Mouse (Mus musculus) adrenal gland, postnatal 10 days (tissue): ENCODE measurements around the gene Lrrd1. TPM values are rescaled to one million over a fixed set of nuclear protein-coding genes. Genes with fewer than 3 reads are reported as not detected.

ENCODE experiments used
- total RNA-seq, 2 experiments: library from RNA; stranded (reverse); gene quantifications; 2 replicates each; pipeline ENCODE4 v1.2.3; 2021

The Lrrd1 gene
- total RNA-seq, 2 experiments from 2014 or later: not detected

Other genes with a start within 250 kb of the Lrrd1 start
- gene Pex1, start 249.1 kb upstream of the Lrrd1 start, total RNA-seq: 10 to 100 TPM; 17.5 to 30.2 TPM
- 10 to 100 TPM in 1 of 2 experiments, 1 to 10 TPM in 1; 8.0 to 11.6 TPM for gene Rbm48, start 248.6 kb upstream of the Lrrd1 start, total RNA-seq
- gene Tmbim7, start 194.0 kb upstream of the Lrrd1 start, total RNA-seq: not detected
- gene Gatad1, start 188.0 kb upstream of the Lrrd1 start, total RNA-seq: 100 to 1,000 TPM; 121 to 123 TPM
- gene Ankib1, start 42.2 kb upstream of the Lrrd1 start, total RNA-seq: 10 to 100 TPM; 47.8 to 53.0 TPM
- gene Krit1, start 42.0 kb upstream of the Lrrd1 start, total RNA-seq: 10 to 100 TPM; 34.0 to 44.6 TPM
- 10 to 100 TPM in 1 of 2 experiments, 1 to 10 TPM in 1; 7.0 to 11.0 TPM for gene Mterf1a, start 48.8 kb downstream of the Lrrd1 start, total RNA-seq
- gene Akap9, start 82.9 kb downstream of the Lrrd1 start, total RNA-seq: 10 to 100 TPM; 54.8 to 75.8 TPM